Mouse (Mus musculus): ENCODE results near the gene Nfkbie.

Nfkbie gene

DNA sequence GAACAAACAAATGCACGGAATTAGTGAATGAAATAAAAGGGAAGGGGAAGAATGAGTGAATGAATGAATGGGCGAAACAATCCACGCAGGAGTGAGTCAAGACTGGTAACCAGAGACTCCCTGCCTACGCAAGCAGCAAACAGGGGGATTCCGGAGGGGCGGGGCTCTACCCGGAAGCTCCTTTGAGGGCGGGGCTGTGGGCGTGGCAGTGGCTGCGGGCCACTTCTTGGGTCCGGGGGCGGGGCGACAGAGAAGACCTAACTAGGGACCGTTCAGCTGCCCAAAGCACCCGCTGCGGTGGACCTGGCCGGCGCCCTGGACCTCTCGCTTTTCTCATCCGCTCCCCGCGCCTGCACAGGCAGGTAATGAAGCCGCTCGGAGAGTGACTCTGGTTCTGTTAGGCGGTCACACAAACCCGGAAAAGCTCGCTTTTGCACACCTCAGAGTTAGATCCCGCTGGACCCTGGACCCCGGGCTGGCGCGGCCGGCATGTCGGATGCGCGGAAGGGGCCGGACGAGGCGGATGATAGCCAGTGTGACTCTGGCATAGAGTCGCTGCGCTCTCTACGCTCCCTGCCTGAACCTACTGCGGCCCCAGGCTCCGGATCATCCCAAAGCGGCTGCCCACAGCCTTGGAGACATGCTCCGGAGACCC is at the start of gene Nfkbie:
TSS of gene Nfkbie (plus strand) at position 252 of the 655 bp plus-strand sequence.
- in situ Hi-C loops (cut with MboI; ENCODE audit: unreplicated experiment in 2 of 2) = loop anchor here in 1 of 2 experiments (25.0 kb wide), 1 partner anchor 482 kb away; the partner anchor contains the start of gene Vegfa

DNA sequence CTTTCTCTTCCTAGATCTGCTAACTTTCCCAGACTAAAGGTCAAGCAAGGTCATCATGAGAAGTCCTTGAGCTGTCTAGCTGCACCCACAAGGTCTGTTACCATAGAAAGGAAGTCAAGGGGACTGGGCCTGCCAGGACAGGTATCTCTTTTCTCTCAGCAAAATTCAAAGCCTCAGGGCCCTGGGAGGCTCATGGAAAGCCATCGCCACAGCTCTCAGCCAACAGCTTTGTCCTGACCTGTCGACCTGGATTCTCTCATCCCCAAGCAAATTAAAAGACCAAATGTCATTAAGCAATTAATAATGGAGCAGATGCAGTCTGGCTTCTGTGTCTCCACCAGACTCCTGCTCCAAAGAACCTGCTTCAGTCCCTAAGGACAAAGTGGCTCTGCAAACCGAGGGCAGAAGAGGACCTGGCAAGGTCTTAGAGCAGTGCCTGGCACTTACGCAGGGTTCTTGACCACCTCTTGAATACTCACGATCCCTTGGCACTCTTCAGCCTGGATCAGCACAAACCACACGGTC is 49.5 kb upstream of the Nfkbie start:
- in situ Hi-C loops (cut with MboI; ENCODE audit: unreplicated experiment in 2 of 2) = loop anchor here in 1 of 2 experiments (5.0 kb wide), 2 partner anchors 46 to 1861 kb away; partner anchors contain the start of gene Mrps10

DNA sequence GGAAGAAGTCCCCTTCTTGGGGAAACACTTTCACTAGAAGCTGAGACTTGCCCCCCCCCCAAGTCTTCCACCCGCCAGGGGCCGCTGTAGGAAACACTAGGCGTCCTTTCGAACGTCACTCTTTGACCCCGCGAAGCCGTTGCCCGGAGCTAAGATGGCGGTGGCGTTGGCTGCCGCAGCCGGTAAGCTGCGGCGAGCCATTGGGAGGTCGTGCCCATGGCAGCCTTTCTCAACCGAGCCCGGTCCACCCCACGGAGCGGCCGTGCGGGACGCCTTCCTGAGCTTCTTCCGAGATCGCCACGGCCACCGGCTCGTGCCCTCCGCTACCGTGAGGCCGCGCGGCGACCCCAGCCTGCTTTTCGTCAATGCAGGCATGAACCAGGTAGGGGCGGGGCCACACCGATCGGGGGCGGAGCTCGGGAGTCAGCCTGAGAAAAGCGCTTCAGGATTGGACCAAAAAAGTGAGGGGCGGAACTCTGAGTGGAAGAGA is 48.8 kb upstream of the Nfkbie start, which contains the start of gene Aars2:
TSS of gene Aars2 (plus strand) at position 142 of the 490 bp plus-strand sequence.
- in situ Hi-C loops (cut with MboI; ENCODE audit: unreplicated experiment in 2 of 2) = loop anchor here in 1 of 2 experiments (5.0 kb wide), 2 partner anchors 46 to 1861 kb away; partner anchors contain the start of gene Mrps10

DNA sequence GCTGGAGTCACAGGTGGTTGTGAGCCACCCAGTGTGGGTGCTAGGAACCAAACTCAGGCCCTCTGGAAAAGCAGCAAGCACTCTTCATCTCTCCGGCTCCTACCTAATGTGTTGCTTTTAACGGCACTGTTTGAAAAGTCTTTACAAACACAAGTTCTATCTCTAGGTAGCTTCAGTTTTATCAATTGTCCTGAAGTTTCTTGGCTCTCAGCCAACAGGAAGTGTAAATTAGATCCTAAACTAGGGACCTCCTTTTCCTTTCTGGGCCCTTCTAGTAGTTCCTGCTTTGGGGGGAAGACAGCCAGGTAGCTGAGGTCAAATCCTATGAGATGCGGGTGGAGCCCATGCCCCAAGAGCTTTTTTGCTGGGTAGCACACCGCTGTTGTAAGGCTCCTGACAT is 44.6 kb upstream of the Nfkbie start:
- in situ Hi-C loops (cut with MboI; ENCODE audit: unreplicated experiment in 2 of 2) = no loop called here

DNA sequence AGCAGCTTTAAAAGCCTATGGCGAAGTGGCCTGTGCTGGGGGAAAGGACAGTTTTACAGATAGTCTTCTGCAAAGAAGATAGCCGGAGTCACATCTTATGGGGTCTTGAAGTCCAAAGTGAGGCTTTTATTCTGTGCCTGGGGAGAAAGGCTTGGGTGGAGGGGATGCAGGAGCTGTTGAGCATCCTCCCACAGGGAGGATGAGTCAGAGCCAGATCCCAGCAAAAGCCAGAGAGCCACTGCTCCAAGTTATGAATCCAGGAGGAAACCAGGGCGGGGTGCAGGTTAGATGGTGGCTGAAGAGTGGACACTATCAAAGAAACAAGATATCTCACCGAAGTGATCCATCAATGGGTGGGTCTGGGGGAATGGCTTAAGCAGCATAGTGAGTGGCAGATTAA is 43.7 kb upstream of the Nfkbie start:
- in situ Hi-C loops (cut with MboI; ENCODE audit: unreplicated experiment in 2 of 2) = no loop called here

DNA sequence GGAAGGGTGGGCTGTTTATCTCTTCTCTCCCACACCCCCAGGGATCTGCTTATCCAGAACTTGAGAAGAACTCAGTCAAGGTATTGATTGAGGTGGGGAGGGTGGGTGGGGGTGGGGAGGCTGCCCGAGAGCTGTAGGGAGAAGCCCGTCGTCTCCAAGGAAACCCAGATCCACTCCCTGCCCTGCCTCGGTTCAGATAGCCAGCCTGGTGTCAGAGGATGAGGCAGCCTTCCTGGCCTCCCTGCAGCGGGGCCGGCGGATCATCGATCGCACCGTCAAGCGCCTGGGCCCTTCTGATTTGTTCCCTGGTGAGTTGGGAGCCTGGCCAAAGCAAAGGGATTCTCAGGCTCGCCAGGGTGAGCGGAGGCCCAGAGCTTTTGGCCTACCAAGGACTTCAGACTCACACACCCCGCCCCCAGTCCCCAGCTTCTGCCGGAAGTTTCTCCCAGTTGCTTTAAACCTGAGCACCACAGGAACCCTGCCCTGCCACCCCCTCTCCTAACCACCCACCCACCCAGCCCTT is 40.2 kb upstream of the Nfkbie start:
- in situ Hi-C loops (cut with MboI; ENCODE audit: unreplicated experiment in 2 of 2) = loop anchor here in 1 of 2 experiments (5.0 kb wide), 1 partner anchor 37 kb away; no protein-coding TSS in a partner anchor

DNA sequence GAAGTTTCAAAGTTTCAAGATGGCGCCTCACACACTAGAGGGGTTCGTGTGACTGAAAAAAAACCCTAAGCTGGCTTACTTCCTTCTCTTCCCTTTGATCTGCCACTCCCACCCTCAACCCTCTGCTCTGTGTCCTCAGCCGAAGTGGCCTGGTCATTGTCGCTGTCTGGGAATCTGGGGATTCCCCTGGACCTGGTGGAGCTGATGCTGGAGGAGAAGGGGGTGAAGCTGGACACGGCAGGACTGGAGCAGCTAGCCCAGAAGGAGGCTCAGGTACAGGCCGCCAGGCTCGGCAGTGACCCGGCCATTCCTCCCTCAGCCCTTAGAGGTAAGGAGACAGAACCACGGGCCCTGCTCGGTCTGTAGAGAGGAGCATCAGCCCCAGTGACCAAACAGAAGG is 39.7 kb upstream of the Nfkbie start:
- in situ Hi-C loops (cut with MboI; ENCODE audit: unreplicated experiment in 2 of 2) = loop anchor here in 1 of 2 experiments (5.0 kb wide), 1 partner anchor 36 kb away; no protein-coding TSS in a partner anchor

DNA sequence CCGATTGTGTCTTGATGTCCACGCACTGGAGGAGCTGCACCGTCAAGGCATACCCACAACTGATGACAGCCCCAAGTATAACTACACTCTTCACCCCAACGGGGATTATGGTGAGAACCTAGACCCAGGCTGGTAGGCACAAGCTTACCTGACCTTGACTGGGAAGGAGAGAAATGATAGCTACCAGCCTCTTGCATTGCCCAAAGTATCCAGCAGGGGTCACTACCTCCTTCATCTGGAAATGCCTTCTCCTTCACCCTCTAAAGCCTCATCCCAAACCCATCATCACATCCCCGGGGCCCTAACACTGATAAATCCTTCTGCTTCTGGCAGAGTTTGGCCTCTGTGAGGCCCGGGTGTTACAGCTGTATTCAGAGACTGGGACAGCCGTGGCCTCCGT is 39.0 kb upstream of the Nfkbie start:
- in situ Hi-C loops (cut with MboI; ENCODE audit: unreplicated experiment in 2 of 2) = loop anchor here in 1 of 2 experiments (5.0 kb wide), 1 partner anchor 36 kb away; no protein-coding TSS in a partner anchor

DNA sequence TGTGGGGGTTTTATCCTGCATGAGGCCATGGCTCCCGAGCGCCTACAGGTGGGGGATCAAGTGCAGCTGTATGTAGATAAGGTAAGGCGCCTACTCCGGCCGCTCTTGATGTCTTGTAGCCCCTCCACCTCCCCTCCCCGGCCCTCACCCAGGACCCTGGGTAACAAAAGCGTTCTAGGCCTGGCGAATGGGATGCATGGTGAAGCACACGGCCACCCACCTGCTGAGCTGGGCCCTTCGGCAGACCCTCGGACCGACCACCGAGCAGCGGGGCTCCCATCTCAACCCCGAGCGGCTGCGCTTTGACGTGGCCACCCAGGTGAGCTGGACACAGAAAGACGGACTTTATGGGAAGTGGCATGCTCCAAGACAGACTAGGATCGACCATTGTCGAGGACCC is 38.4 kb upstream of the Nfkbie start:
- in situ Hi-C loops (cut with MboI; ENCODE audit: unreplicated experiment in 2 of 2) = loop anchor here in 1 of 2 experiments (5.0 kb wide), 1 partner anchor 35 kb away; no protein-coding TSS in a partner anchor

DNA sequence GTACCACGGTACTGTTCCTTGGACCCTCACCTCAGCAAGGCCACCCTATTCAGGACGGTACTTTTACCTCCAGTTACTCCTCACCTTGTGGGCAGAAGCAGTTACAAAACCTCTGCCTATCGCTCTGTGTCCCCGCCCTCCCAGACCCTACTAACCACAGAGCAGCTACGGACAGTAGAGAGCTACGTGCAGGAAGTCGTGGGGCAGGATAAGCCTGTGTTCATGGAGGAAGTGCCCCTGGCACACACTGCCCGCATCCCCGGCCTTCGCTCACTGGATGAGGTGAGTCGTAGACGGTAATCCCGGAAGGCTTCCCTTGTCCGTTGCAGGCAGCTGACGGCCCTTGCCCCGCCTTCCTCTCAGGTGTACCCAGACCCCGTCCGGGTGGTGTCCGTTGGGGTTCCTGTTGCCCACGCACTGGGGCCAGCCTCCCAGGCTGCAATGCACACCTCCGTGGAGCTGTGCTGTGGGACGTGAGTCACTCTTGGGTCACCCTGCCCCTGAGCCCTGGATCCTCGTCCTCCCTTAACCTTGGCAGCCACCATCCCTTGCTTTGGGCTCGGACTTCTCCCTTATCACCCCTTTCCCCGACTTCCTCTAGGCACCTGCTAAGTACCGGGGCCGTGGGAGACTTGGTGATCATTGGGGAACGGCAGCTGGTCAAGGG is 37.8 kb upstream of the Nfkbie start:
- in situ Hi-C loops (cut with MboI; ENCODE audit: unreplicated experiment in 2 of 2) = loop anchor here in 1 of 2 experiments (5.0 kb wide), 1 partner anchor 35 kb away; no protein-coding TSS in a partner anchor

DNA sequence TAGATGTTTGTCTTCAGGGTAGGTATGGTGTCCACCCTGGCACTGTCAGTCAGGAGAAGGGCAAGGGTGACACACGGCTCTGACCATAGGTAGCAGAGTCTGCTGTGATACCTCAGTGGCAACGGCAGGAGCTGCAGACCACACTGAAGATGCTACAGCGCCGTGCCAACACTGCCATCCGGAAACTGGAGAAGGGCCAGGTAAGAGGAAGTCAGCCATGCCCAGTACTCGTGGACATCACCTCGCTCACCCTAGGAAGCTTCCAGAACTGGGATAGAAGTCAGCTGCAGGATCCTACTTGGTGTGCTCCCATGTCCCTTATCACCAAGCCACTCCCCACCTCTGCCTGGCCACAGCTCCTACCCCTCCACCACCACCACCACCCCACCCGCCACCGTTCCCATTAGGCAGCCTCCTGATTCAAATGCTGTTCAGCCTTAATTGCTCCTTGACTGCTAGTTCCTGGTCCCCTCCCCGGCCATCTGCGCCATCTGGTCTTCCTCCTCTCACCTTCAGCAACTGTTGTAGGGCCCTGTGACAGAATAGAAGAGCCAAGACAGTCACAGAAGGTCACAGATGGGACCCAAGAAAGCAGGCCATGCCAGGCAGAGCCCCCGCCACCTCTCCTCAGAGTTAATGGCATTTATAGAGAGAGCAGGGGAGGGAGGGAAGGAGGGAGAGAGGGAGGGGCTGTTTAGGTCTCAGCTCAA is 36.6 kb upstream of the Nfkbie start:
- in situ Hi-C loops (cut with MboI; ENCODE audit: unreplicated experiment in 2 of 2) = loop anchor here in 1 of 2 experiments (5.0 kb wide), 1 partner anchor 33 kb away; no protein-coding TSS in a partner anchor

DNA sequence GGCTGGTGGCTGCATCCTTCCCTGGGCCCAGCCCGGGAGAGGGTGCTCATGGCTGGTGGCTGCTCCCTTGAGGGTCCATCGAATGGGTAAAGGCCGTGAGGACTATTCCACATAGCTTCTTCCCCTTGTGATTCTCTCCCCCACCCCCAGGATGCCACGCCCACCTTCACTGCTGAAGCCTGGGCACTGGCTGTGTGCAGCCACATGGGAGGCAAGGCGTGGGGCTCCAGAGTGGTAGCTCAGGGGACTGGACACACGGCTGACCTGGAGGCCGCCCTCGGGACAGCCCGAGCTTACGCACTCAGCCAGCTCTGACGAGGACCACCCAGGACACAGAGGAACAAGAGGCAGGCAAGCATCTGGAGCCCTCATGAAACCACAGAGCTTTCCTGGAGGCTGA is 35.4 kb upstream of the Nfkbie start:
- in situ Hi-C loops (cut with MboI; ENCODE audit: unreplicated experiment in 2 of 2) = no loop called here

DNA sequence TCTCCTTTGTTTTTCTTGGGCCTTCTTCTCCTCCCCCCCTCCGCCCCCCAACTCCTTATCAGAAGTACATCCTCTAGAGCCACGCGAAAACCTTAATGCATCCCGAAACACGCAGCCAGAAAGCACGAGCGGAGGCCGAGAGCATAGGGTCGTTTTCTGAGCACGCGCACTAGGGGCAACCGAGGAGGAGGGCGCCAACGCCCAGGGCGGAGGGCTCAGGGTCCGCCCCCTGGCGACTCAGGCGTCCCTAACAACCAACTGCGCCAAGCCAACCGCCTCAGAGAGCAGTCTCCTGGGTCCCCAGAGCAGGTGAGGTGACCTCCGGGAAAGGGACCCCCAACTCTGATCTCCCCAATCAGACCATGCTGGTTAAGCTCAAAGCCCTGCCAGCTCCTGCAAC is 32.2 kb upstream of the Nfkbie start, which contains the start of gene Tcte1:
TSS of gene Tcte1 (plus strand) at position 172 of the 400 bp plus-strand sequence.
- in situ Hi-C loops (cut with MboI; ENCODE audit: unreplicated experiment in 2 of 2) = no loop called here

DNA sequence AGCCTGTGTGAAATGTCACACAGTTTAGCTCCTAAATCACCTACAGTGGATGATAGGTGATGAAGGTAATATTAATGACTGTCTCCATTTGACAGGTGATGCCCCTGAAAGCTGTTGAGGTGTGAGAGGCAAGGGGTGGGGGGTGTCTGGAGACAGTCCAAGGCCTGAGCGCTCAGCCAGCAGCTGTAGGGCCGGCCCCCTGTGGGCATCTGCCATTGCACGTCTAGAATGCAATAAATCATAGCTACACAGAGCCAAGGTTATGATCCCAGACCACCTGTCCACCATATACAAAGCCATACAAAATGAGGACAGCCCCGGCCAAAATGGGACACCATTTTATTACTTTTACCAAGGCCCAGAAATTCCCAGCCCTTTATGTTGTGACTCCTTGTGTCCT is 30.5 kb upstream of the Nfkbie start:
- in situ Hi-C loops (cut with MboI; ENCODE audit: unreplicated experiment in 2 of 2) = no loop called here

DNA sequence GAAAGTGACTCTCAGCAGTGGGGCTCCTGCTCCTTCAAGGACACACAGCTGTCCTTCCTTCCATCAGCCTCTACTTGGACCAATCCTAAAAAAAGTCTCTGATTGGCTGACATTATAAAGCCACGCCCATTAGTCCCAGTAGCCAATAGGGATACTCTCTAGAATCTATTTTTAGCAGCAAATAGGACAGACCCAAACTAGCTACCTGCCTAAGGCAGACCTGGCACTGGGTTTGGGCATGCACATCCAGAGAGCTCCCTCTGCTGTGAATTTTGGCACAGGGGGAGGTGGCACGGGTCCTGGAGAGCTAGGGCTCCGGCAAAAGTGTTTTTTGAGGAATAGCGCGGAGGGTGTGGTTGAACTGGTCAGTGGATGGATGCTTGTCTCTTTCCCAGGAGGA is 28.9 kb upstream of the Nfkbie start:
- in situ Hi-C loops (cut with MboI; ENCODE audit: unreplicated experiment in 2 of 2) = no loop called here

DNA sequence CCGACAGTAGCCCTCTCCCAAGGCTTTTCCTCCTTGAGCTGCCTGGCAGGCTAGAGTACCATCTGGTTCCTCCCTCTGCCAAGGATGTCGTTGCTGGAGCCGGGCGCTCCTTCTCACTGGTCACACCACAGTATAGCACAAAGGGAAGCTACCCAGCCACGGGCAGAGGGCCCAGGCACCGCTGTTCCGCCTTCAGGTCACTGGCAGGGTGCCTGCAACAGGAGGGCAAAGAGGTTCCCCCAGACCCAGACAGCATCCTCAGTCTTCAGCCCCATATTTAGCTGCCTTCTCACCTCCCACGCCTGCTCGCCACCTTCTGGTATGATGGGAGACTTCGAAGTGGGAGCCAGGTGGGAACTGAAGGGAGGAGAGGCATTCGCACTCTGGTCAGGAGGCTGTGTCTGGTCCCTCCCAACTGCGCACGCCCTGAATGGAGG is 25.1 kb upstream of the Nfkbie start:
- in situ Hi-C loops (cut with MboI; ENCODE audit: unreplicated experiment in 2 of 2) = no loop called here

DNA sequence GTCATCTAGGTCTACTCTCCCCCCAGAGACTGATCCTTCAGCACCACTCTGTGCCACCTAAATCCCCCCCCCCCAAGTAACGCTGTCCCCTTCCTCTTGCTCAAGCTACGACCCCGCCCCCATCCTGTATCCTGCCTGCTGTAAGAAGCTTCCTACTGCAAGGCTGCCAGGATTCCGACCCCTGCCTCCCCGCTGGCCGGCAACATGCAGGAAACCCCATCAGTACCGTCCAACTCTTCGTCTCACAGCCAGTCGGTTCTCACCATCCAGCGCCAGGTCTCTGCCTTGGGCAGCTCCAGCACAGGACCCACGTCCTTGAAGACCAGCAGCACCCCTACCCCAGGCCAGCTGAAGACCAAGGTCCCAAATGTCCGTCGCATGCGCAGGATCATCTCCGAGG is 22.6 kb upstream of the Nfkbie start:
- in situ Hi-C loops (cut with MboI; ENCODE audit: unreplicated experiment in 2 of 2) = no loop called here

DNA sequence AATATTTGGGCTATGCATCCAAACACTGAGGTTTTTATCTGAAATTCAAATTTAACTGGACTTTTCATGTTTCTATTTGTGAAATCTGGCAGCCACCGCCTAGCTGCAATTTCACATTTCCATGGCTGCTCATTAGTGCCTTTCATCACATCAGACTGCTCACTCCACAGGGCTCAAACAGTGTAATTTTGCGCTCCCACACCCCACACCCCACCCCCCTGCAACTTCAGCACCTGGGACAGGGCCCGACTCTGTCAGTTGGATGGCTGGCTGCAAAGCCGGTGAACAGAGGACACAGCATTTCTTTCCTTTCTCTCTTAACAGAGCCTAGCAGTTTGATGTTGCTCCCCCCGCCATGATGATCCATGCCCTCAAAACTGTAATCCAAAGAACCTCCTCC is 19.2 kb upstream of the Nfkbie start:
- in situ Hi-C loops (cut with MboI; ENCODE audit: unreplicated experiment in 2 of 2) = no loop called here

DNA sequence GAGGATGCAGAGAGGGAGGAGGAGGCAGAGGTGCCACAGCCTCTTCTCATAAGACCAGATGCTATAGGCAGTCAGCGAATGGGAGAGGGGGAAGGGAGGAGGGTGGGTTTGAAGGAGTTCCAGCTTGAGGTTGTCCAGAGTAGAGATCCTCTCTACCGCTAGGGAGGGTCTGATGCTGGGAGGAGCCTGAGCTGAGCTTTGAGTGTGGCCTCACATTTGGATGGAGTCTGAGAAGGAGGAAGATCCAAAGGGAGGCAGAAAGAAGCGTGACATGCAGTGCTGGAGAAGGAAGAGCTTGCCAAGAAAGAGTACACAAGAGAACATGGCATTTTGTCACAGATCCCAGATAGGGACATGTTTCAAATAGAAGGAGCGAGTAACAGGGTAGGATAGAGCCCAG is 17.1 kb upstream of the Nfkbie start:
- in situ Hi-C loops (cut with MboI; ENCODE audit: unreplicated experiment in 2 of 2) = no loop called here

DNA sequence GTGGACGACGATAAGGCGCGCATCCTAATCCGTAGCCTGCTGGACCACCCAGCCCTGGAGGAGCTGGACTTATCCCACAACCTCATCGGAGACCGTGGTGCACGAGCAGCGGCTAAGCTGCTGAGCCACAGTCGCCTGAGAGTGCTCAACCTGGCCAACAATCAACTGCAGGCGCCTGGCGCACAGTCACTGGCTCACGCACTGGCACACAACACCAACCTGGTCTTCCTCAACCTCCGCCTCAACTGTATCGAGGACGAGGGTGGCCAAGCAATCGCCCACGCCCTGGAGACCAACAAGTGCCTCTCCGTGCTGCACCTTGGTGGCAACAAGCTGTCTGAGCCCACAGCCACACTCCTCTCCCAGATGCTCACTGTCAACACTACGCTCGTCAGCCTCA is 15.8 kb upstream of the Nfkbie start:
- in situ Hi-C loops (cut with MboI; ENCODE audit: unreplicated experiment in 2 of 2) = no loop called here

All from v-Abl transformed pro-B cells (cell line).